Mouse (Mus musculus): ENCODE data around the gene Slc35b2. TPM values are rescaled to one million over a fixed set of nuclear protein-coding genes. Genes with fewer than 3 reads are reported as not detected.

Slc35b2 gene
- total RNA-seq, 4 experiments from 2014 or later: 51.7 to 68.9 (median 61.0) TPM

DNA sequence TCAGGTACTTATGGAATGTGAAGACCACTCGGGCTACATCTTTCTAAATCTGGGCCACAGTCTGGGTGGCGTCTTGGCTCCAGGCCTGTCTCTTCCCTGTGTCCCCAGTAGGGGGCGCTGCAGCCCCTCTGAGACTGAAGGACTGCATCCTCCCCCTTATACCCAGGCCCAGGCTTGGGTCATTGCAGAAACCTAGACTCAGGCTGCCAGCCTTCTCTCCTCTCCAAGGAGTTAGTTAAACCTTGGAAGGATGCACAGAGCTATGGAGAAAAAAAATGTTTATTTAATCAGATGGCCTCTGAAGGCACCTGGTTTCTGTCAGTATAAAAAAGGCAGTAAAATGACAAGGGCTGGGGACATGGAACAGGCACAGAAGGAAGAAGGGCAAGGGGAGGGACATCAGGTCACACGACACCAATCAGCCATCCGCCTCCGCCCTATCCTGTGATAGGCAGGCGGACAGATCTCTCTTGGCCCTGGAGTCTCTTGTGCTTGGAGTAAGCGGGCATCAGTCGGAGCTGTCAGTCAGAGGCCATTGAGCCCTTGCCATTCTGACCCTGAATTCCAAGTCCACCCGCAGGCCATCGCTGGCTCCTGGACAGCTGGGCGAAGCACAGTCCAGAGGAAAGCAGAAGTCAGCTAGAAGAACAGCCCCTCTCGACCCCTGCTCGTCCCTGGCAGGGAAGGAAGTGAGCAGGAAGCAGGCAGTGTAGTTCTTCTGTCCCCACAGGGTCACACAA, 21.4 kb downstream of the Slc35b2 start:
- DNase-seq: peak; percentile 83

- DNase-seq: no peak
Observed at GRCm38 (mm10) chr17:45585725-45586448, 22.2 kb downstream of the Slc35b2 start.

GRCm38 (mm10) chr17:45586449-45586837, 22.8 kb downstream of the Slc35b2 start:
- DNase-seq: no peak

DNA sequence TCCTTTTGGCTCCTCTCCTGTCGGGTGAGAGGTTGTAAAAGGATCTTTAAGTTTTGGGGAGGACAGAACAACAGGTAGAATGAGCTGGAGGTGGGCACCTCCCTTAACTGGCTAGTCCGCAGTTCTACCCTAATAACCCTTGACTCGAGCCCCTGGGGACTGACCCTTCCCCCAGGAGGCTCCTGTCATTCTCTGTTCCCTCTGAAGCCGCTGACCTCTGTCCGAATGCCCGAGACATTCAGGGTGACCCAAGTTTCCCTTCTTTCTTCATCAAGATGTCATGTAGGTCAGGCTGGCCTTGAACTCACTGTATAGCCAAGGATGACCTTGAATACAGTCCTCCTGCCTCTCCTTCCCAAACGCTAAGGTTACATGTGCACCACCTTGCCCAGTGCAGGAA, 24.7 kb downstream of the Slc35b2 start:
- DNase-seq: no peak

- no peak for DNase-seq
Observed at GRCm38 (mm10) chr17:45589236-45589635, 25.6 kb downstream of the Slc35b2 start.

- DNase-seq: peak; percentile 85
Observed at GRCm38 (mm10) chr17:45589844-45590243, 26.2 kb downstream of the Slc35b2 start.

GRCm38 (mm10) chr17:45590410-45590809, 26.7 kb downstream of the Slc35b2 start:
- DNase-seq: no peak

DNA sequence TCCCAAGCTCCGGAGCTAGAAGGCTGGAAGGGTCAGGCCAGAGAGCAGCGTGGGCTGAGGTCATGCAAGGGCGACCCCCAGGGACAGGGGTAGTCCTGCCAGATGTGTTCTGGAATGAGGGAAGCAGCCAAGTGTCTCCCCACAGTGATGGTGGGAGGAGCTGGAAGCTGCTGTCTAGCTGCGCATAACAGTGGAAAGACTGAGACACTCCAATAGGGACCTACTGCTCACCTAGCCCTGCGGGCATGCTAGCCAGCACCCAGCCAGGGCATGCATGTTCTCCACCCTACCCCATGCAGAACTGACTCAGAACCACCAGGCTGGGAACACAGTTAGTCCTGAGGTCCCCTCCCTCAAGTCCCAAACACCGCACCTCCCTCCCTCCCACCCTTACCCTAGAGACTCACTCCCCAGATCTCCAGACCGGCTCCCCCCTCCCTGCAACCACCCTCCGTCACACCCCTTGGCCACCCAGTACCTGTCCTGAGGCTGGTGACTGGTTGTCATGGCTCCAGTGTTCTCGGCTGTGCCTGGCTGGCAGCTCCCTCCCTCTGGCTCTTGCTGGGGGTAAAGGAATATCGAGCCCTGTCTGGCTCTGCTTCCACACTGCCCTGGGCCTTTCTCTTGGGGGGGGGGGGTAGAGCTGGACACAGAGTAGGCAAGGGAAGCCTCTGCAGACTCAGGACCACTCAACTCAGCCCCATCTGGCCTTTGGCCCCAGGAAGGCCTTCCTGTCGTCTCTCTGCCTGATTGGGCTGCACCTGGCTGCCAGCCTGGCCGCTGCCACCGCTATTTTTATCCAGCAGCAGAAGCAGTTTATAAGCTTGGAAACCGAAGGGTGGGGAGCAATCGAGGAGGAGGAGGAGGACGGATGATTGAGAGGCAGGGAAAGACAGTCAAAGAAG, 28.3 kb downstream of the Slc35b2 start:
- no peak for DNase-seq

GRCm38 (mm10) chr17:45592606-45593431, 29.1 kb downstream of the Slc35b2 start:
- DNase-seq: no peak

DNA sequence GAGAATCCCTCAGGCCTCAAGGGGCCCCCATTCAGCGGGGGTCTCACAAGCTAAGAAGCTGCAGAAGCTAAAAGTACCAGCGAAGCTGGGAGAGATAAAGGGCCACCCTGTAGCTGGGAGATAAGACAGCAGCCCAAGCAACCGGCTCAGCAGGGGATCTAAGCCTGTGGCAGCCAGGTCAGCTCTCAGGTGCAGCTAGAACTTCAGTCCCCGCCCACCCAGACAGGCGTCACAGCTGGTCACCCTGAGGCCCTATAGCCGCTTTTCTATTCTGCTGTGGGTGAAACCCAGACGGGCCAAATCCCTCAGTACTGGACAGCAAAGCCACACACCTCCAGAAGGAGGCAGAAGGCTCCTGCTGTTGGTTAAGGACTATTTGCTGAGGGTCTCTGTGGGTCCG, 29.8 kb downstream of the Slc35b2 start:
- DNase-seq: no peak

DNA sequence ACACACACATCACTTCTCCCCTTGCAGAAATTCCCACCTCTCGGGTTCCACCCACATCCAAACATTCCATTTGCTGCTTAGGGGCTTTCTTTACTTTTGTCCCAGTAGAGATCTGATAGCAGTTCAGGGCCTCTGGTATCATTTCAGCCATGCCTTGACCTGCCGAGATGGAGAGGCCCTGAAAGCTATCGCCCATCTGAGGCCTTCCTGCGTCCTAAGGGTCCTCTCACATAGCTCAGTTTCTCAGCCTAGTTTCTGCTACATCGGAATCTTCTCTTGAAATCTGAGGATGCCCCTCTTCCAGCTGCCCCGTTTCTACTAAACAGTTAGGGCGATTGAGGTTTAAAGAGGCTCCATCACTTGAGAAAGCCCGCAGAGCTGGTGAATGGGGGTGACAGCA, 30.5 kb downstream of the Slc35b2 start:
- no peak for DNase-seq

GRCm38 (mm10) chr17:45594881-45595735, 31.4 kb downstream of the Slc35b2 start:
- peak; percentile 71 for DNase-seq

GRCm38 (mm10) chr17:45595736-45596390, 32.2 kb downstream of the Slc35b2 start:
- no peak for DNase-seq

- DNase-seq: peak; percentile 83
Observed at GRCm38 (mm10) chr17:45596631-45597396, 33.1 kb downstream of the Slc35b2 start.

DNA sequence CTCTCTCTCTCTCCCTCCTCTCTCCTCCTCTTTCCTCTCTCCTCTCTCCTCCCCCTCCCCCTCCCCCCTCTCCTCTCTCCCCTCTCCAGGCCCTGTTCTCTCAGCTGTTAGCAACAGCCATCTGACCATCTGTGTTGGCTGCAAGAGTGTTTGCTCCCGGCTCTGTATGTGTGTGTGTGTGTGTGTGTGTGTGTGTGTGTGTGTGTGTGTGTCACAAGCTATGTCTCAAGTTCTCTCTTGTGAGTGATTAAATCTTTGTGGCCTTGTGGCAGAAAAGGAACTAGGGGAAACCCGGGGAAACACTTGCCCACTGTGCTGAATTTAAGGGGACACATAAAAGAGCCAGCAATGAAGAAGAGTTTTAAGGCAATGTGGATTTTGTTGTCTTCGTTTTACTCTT, 34.1 kb downstream of the Slc35b2 start:
- no peak for DNase-seq

GRCm38 (mm10) chr17:45598376-45598775, 34.7 kb downstream of the Slc35b2 start:
- DNase-seq: no peak

- no peak for DNase-seq
Observed at GRCm38 (mm10) chr17:45598891-45599290, 35.2 kb downstream of the Slc35b2 start.

DNA sequence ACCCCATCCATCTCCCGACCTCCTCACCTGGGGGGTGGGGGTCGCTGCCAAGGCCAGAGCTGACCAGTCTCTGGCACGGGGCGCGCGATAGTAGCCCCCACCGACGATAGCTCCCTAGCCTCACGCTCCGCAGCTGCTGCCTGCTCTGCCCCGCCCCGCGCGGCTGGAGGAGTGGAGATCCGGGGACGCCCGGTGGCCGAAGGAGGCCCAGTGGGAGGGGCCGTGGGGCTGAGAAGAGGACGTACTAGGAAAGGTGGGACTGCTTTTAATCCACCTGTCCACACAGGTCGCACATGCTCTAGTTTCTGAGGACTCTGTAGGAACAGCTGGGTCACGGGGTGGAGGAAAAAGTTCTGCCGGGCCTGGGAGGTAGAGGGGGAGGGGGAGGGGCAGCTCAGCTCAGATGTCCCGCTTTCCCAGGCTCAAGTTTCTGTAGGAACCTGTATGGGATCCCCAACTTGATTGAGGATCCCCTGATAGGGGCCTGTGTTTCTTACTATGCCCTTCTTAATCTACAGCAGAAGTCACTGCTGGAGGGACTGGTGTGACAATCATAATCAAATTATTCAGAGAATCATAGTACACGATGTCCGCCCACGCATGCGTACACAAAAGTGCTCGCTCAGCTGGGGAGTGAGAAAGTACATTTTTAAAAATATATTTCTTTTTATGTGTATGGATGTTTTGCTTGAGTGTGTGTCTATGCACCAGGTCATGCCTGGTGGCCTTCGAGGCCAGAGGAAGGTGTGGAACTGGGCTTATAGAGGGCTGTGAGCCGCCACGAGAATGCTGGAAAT, 36.0 kb downstream of the Slc35b2 start, which contains the start of gene Slc29a1:
TSS of gene Slc29a1 (minus strand) at position 161 of the 797 bp plus-strand sequence.
- no peak for DNase-seq

GRCm38 (mm10) chr17:45600267-45600666, 36.6 kb downstream of the Slc35b2 start:
- DNase-seq: no peak

Data from adrenal gland, adult 8-10 months (tissue).